Mouse (Mus musculus) liver, embryonic 14.5 days (tissue): ENCODE results near the gene Fyn. TPM values are rescaled to one million over a fixed set of nuclear protein-coding genes. Genes with fewer than 3 reads are reported as not detected.
A peak's percentile ranks its signal among the peaks of the same experiment; 100 is the strongest.

Source experiments
- ATAC-seq: fragments of 200-750 bp; cut with Nextera tagmentation; 2 replicates; pipeline ENCODE4 v1.8.0; 2017; ENCODE audit warnings: moderate number of reproducible peaks, mild to moderate bottlenecking, moderate library complexity; ENCODE audit not compliant: insufficient read depth
- DNase-seq, 3 experiments: peaks; one replicate each; pipeline ENCODE4 v3.0.0-alpha.2; 2012 to 2013; ENCODE audit warnings: low read depth in 3 of 3, low spot score in 3 of 3
- H3K27ac ChIP-seq: fragments of 300-500 bp; sonication (generic); 2 replicates; pipeline ENCODE4 v1.5.1; 2014; ENCODE audit warnings: moderate library complexity, mild to moderate bottlenecking, control low read depth, inconsistent platforms
- H3K27me3 ChIP-seq: fragments of 300-500 bp; sonication (generic); 2 replicates; pipeline ENCODE4 v1.6.1; 2014; ENCODE audit warnings: mild to moderate bottlenecking, low read length, moderate library complexity; ENCODE audit not compliant: control insufficient read depth, insufficient read depth
- H3K36me3 ChIP-seq: fragments of 300-500 bp; sonication (generic); replicated peaks from 2 replicates; pipeline ENCODE4 v1.6.1; 2014; ENCODE audit warnings: low read depth; ENCODE audit not compliant: control insufficient read depth, insufficient read depth
- H3K4me1 ChIP-seq, 2 experiments: fragments of 200-500 bp in 1 of 2; fragments of 300-500 bp in 1 of 2; sonication (generic) in 1 of 2; replicated peaks; 2 replicates each; pipeline ENCODE4 v1.6.1; 2012 to 2014; ENCODE audit warnings: antibody characterized with exemption in 1 of 2, inconsistent platforms in 1 of 2, low read length in 1 of 2; ENCODE audit not compliant: control insufficient read depth in 2 of 2, insufficient read depth in 2 of 2
- H3K4me2 ChIP-seq: fragments of 300-500 bp; sonication (generic); 2 replicates; pipeline ENCODE4 v1.6.1; 2014; ENCODE audit warnings: low read depth, mild to moderate bottlenecking, control low read depth, moderate library complexity
- H3K4me3 ChIP-seq, 2 experiments: fragments of 200-500 bp in 1 of 2; fragments of 300-500 bp in 1 of 2; sonication (generic) in 1 of 2; 2 replicates each; pipeline ENCODE4 v1.5.1; 2012 to 2014; ENCODE audit warnings: low read depth in 2 of 2, low read length in 2 of 2, mild to moderate bottlenecking in 2 of 2, control low read depth in 1 of 2, inconsistent platforms in 1 of 2, moderate library complexity in 1 of 2; ENCODE audit not compliant: insufficient read depth in 1 of 2
- H3K9ac ChIP-seq: fragments of 300-500 bp; sonication (generic); replicated peaks from 2 replicates; pipeline ENCODE4 v1.6.1; 2014; ENCODE audit warnings: mild to moderate bottlenecking, control low read depth, moderate library complexity
- H3K9me3 ChIP-seq: fragments of 300-500 bp; sonication (generic); 2 replicates; pipeline ENCODE4 v1.6.1; 2016; ENCODE audit warnings: low read length, mixed read lengths; ENCODE audit not compliant: control insufficient read depth
- CTCF ChIP-seq: IDR thresholded peaks from 2 replicates; pipeline ENCODE4 v1.5.1; 2016; ENCODE audit warnings: antibody characterized with exemption, low read depth, control low read depth
- EP300 ChIP-seq: IDR thresholded peaks from 2 replicates; pipeline ENCODE4 v1.6.1; 2016; ENCODE audit warnings: antibody characterized with exemption, low read depth
- WGBS: fragments of 180-500 bp; shearing (Covaris S2); extraction: QIAGEN DNeasy Blood & Tissue Kit; methylation state at CpG from one replicate; pipeline ENCODE4 v1.1.7; 2014; ENCODE audit not compliant: insufficient replicate concordance; 5-methylcytosine and 5-hydroxymethylcytosine counted together
- polyA plus RNA-seq, 2 experiments: library from polyadenylated mRNA; depleted of rRNA in 1 of 2; stranded (reverse) in 1 of 2; unstranded in 1 of 2; fragments of >200 nt; fragmentation: Nextera tagmentation in 1 of 2; extraction: Ambion mirVana in 1 of 2; gene quantifications; 2 replicates each; pipeline versions ENCODE4 v1.2.1 to v1.2.3; 2012 to 2014

Fyn gene
- polyA plus RNA-seq, 2 experiments, result 8.2 to 9.8 TPM

DNA sequence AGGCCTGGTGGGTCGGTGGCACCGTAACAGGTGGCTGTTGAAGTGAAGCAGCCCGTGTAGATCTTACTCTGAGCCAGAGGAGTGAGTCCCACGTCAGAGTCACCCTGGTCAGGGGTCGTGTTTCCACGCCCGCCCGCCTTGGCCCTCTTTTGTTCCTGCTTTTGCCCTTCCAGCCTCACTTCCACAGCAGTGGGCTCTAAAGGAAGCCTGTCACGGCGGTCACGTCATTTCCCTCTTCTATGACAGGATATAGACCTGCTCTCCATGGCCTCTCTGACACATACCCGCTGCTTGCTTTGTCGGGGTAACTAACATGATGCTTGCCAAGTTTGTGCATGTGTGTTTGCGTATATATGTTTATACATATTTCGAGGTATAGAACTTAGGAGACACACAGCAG is 17.5 kb downstream of the Fyn start:
- no peak for DNase-seq
- ATAC-seq, result no peak
- H3K4me1 ChIP-seq, result peaks cover 2 to 10% of the 10 kb centered on the region in 2 experiments; a peak in 3 of 4 replicates

DNA sequence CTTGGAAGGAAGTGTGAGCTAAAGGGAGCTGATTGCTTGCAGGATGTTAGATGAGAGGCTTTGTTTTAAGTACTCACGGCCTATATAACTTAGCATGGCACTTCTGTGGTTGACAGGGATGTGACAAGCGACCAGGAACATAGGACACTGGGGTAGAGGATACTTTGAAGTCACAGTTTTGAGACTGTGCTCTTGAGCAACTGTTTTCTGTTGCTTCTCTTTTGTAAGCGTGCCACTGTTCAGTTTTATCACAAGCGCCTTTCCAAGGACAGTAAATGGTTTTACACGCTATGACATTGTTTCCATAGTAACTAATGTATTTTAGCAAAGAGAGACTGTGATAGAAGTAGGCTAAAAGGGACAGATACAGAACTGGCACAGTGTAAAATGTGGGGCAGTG is 18.4 kb downstream of the Fyn start:
- ATAC-seq (no peak), DNase-seq (no peak)
- no peak overlapping the region for H3K9ac ChIP-seq
- no peaks in the 10 kb centered on the region for H3K27me3 ChIP-seq
- H3K4me1 ChIP-seq, result peaks cover 2 to 10% of the 10 kb centered on the region in 2 experiments; a peak in 3 of 4 replicates
- no peaks in the 10 kb centered on the region for H3K9me3 ChIP-seq
- H3K4me3 ChIP-seq, result no peak overlapping the region
- no peak overlapping the region for H3K27ac ChIP-seq
- no peaks in the 10 kb centered on the region; the same call in 1 of the 2 replicates for H3K36me3 ChIP-seq
- 49% methylated on average over 5 of the region's 5 CpGs for whole genome bisulfite sequencing
- TF ChIP-seq EP300 (no peak), CTCF (no peak)
- no peak overlapping the region for H3K4me2 ChIP-seq

More for the DNA sequence above, 17.5 kb downstream of the Fyn start:
- Histone ChIP-seq H3K4me2 (no peak overlapping the region), H3K9ac (no peak overlapping the region), H3K36me3 (no peaks in the 10 kb centered on the region), H3K4me3 (no peak overlapping the region), H3K27ac (no peak overlapping the region), H3K27me3 (no peaks in the 10 kb centered on the region), H3K9me3 (no peaks in the 10 kb centered on the region)
- TF ChIP-seq EP300 (no peak), CTCF (no peak)
- WGBS, result 61% methylated on average over 15 of the region's 15 CpGs

DNA sequence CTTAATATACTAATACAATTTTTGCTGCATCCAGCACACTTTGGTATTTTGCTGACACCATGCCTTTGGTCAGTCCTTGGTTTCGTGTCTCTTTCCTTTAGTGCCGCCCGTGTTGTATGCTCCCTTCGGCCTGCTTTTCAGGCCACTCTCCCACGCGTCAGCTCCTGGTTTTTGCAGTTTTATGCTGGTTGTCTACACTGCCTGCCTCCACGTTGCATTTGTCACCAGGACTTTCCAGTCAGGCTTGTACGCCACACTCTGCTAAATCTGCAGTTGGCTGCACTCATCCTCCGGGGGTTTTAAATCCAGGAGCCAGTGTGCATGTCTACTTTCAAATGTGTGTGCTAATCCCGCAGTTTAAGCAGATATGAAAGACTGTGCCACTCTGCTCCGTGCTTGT is 18.9 kb downstream of the Fyn start:
- no peak for DNase-seq
- Histone ChIP-seq H3K9me3 (no peaks in the 10 kb centered on the region), H3K4me3 (no peak overlapping the region), H3K36me3 (no peaks in the 10 kb centered on the region; the same call in 1 of the 2 replicates), H3K4me2 (no peak overlapping the region), H3K27me3 (no peaks in the 10 kb centered on the region), H3K27ac (no peak overlapping the region), H3K9ac (no peak overlapping the region), H3K4me1 (peaks cover 2 to 9% of the 10 kb centered on the region in 2 experiments; a peak in 3 of 4 replicates)
- no peak for ATAC-seq
- WGBS, result 80% methylated on average over 11 of the region's 11 CpGs
- TF ChIP-seq CTCF (no peak), EP300 (no peak)

DNA sequence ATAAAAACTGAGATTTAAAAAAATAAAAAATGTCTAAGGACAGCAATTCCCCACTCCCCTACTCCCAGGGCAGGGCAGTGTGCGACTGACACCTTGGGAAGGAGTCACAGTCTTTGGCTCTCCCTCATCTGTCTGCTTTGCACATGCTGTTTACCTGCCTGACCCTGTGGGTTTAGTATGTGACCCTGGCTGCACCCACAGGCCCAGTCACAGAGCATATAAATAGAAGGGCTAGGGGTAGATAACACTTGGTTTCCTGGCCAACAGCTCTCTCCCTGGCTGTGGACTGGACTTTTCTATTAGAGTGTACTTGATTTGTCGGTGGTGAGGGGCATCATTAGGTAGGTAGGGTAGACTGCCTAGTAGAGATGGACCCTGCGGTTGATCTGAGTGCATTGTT is 19.5 kb downstream of the Fyn start:
- H3K4me1 ChIP-seq, result peaks cover 2 to 8% of the 10 kb centered on the region in 2 experiments; a peak in 3 of 4 replicates
- no peaks in the 10 kb centered on the region; the same call in 1 of the 2 replicates for H3K36me3 ChIP-seq
- H3K27ac ChIP-seq, result no peak overlapping the region
- H3K9me3 ChIP-seq, result no peaks in the 10 kb centered on the region
- no peak for TF ChIP-seq CTCF
- 55% methylated on average over 3 of the region's 3 CpGs for WGBS
- no peak for DNase-seq
- H3K27me3 ChIP-seq, result no peaks in the 10 kb centered on the region
- no peak overlapping the region for H3K9ac ChIP-seq
- H3K4me2 ChIP-seq, result no peak overlapping the region
- peak; percentile 35; the same call in 1 of the 2 replicates for ATAC-seq
- H3K4me3 ChIP-seq, result no peak overlapping the region

DNA sequence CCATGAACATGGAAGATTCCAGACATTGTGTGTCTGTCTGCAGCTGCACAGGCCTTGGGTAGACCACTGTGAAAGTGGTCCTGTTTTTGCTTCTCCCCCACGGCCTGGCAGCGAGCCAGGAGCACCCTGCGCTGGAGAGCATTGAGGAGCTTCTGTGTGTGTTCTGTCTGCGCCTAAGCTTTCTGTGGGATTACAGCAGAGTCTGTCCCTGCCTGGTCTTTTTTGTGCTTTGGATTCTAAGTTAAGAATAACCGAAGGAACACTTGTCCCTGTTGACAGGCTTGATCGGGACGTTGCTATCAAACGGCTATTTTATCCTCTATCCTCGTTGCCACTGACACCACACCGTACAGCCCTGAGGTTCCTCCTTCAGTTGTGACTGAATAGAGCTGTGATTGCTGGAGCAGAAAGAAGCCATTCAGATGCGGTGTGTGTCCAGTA is 20.8 kb downstream of the Fyn start:
- WGBS, result 81% methylated on average over 11 of the region's 11 CpGs
- Histone ChIP-seq H3K9me3 (no peaks in the 10 kb centered on the region), H3K4me2 (no peak overlapping the region)

More for the DNA sequence above, 20.8 kb downstream of the Fyn start:
- Histone ChIP-seq H3K27me3 (no peaks in the 10 kb centered on the region), H3K4me1 (peaks cover 2 to 6% of the 10 kb centered on the region in 2 experiments; a peak in 3 of 4 replicates), H3K27ac (no peak overlapping the region), H3K4me3 (no peak overlapping the region), H3K36me3 (no peaks in the 10 kb centered on the region; the same call in 1 of the 2 replicates), H3K9ac (no peak overlapping the region)
- TF ChIP-seq EP300, result no peak
- no peak for TF ChIP-seq CTCF
- ATAC-seq (no peak), DNase-seq (no peak)
